Mouse (Mus musculus) telencephalon, adult 2 months (tissue): ENCODE measurements at regions not wholly inside any gene's neighbourhood (a gene's known extent, or its start where the extent isn't known, plus 50 kb on each side); places are given as distances from the start of the nearest gene placed in this dataset.

Source experiments
- DNase-seq: peaks from one replicate; pipeline ENCODE4 v3.0.0-alpha.2; 2011; ENCODE audit warnings: low read depth, low spot score

DNA sequence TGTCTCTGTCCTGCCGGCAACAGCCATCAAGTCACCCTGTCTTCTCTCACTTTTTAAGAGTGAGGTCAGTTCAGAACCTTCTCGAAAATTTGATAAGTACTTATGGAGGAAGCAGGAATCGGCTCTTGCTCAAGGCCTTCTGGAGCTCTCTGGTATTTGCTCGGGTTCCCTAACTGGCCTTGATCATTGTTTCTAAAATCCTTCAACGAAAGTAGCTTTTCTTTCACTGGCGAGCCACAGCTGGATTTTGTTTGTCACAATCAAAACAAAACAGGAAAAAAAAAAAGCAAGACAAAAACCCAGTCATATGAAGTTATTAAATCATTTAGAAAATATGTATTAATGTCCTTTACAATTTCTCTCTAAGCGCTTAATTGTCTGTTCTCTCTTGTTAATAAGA lies 156.6 kb upstream of the Tex13c2 start:
- DNase-seq: no peak

DNA sequence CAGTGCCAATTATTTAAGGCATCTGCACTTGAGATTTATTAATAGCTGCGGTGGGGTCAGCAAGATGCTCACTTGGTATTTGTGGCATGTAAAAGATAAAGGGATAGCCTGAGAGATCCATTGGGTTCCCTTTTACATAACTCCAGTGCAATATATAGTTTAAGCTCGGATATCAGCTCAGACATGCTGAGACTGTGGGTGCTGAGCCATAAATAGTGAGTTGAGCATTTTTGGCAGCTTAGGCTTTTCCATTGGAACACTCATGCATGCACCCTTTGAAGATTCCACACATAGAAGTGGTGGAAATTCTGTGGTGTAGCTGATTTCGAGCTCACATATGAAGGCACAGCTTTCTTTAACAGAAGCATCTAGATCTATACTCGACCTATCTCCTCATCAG lies 155.9 kb upstream of the Tex13c2 start:
- peak; percentile 48 for DNase-seq

DNA sequence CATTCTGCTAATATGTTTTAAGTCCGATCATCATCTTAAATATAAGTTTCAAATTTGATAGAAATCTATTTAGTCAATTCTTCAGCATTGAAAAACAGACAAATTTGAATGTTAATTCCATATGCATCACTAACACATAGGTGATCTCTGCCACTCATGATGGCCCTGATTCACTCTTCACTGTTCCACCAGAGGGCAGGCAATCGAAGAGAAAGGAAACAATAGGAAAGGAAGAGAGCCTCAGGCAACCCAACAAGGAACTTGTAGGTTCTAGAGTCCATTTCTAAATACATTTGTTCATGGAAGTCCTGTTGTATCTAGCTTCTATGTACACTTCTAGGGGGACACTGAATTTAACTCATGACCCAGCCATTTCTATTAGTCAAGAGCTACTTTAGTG lies 154.7 kb upstream of the Tex13c2 start:
- DNase-seq: no peak

DNA sequence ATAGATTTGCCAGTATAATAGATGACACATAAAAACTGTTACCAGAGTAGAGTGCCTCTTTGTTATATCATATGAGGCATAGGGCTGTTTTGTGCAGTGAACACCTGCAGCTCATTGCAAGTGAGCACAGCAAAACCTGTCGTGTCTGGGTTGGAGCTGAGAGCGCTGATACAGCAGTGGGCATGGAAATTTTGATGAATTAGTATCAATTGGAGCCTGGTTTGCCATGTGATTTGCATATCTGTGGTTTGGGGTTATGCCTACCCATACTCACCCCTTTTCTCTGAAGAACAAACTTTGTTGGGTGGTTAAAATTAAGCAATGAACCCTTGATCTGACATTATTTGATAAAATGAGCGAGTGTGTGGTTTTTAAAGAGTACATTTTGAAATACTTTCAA lies 152.7 kb upstream of the Tex13c2 start:
- no peak for DNase-seq

DNA sequence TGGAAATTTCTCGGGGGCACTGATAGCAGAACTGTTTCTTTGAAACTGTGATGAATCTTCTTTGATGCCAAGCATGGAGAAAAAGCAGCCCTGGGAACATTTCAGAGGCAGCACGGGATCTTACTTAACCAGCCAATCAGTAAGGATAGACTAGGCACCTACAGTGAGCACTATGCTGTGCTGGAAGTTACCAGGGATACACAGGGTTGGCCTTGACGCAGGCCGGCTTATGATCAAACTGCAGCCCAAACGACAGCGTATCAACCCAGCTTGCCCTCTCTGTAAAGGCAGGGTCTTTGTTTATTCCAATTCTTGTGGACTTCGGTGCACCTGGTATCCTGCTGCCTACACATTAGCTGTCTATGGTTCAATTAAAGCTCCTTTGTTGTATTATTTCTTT lies 147.1 kb upstream of the Tex13c2 start:
- DNase-seq: no peak

DNA sequence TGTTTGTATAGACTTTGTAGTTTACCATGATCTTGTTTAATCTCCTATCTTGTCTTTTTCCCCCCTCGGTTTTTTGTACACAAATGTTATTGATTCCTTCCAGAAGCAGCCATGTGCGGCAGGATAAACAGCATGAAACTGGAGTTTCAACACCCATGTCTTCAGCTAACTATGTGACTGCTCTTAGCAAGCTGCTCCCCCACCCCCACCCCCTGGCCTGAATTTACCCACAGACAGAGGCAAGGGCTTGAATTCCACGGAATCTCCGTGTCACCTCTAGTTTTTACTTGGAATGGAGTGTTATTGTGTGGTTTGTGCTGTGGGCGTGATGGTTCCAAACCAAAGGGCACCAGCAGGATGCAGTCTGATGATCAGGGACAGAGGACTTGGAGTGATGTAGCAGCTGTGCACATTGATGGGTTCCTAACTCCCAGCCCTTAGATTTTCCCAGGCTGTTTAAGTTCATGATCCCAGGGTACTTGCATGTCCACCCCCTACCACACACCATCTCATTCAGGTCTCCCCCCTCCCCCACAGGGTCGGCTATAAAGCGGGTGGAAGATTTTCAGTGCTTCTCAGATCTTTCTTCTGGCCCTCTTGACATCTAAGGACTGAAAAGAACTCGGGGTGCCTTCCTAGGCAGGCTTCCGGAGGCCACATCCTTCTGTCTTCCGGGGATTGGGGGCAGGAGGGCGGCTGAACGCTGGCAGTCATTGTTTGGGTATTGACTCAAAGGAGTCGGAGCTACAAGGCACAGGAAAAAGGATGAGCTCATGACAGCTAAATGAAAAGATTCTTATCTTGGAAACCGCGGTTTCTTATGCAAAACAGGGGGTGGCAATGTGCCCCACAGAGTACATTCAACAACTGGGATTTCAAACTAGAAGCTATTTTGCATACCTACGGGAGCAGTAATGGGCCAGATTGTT lies 146.3 kb upstream of the Tex13c2 start:
- no peak for DNase-seq

DNA sequence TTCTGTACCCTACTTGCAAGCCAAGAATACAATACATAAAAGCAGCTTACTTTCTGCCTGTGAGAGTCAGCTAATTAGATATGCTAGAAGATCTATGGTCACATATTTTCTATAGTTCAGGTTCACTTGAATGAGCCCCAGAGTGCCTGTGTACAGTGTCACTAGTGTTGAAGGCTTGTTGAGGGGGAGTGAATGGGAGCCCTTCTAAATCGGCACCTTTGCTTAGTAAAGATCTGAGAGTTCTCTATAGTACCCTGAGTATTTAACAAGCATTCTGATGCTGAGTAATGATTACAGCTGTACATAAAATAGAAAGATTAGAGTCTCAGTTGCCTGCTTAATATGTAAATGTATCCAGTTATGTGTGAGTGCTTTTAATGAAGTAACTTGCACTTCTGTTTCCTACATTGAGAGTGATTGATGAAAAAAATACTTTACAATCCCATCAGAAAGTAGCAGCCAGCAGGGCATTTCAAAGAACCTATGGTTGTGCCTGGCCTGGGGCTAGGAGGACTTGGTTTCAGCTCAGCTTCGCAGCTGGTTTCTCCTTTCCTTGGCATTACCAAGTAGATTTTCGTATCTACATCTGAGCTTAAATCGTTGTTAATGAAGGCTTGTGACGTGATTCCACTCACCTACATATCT lies 136.8 kb upstream of the Tex13c2 start:
- no peak for DNase-seq

DNA sequence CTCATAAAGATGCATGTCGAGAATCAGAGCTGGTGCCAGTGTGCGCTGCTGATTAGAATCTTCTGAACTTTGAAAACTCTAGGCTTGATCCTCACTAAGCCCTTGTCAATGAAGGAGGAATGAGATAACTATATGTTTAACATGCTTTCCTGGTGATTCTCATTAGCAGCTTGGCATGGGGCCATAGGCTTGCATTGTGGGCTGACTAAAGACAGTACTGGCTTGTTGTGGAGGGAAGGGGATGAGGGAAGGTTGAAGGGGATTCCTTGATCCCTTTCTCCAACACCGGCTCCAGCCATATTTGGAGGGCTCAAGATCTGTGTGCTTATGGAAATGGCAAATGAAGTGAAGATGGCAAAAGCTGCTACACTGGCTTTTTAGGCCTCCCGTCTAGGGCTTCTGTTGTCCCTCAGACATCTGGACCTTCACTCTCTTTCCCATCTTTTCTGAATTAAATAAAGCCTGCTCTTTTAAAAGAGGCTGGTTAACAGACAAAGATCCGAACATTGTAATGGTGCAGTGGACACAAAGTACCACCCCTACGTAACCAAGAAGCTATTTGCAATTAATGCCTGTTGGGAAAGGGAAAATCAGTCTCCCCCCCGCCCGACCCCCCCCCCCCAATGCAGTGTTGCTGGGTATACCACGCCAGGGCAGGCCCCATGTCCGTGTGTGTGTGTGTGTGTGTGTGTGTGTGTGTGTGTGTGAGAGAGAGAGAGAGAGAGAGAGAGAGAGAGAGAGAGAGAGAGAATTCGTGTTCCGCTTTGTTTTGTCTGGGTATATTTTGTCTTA lies 129.9 kb upstream of the Tex13c2 start:
- DNase-seq: no peak

DNA sequence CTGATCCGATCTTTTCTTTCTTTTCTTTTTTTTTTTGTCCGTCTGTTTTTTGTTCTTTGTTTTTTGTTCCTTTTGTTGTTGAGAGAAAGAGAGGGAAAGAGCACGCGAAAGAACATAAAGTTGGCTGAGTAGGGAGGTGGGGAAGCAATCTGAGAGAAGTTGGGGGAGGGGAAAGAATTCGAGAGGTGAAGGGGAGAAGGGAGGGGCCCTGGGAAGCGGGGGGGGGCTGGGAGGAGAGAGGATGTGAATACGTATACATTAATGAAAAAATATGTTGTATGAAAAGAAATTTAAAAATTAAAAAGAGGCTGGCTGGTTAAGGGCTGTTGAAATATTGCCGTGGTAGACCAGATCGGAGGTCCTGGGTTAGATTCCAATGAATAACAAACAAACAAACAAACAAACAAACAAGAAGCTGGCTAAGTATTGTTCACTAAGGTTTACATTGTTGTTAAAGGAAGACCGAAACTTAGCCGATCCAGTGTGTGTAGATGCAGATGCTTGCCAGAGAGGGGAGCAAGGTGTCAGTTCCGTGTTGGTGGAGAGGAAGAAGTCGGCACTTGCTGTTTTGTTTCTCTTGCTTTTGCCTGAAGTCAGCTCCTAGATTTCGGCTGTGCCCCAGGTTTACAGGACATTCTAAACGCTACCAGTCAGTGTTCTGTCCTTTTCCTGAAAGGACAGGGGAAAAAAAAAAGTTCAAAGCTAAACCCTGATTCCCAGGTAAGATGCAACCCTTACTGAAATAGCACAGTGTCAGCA lies 129.1 kb upstream of the Tex13c2 start:
- peak; percentile 4 for DNase-seq

DNA sequence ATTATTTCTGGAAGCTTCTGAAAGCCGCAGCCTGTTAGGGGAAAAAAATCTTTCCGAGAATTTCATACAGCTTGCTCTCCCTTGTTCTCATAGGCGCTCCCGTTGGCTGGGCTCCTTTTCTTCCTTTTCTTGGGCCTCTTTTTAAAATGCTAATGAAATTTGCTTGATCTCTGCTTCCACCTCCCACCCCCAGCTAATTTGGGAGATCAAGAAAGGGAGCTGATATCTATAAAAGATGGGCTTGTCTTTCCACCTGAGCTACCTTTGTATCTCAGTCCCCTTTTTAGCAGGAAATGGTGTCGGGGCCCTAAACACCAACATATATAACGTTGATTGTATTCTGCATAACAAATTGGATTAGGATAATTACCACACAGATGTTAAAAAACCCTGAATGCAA lies 128.5 kb upstream of the Tex13c2 start:
- no peak for DNase-seq

DNA sequence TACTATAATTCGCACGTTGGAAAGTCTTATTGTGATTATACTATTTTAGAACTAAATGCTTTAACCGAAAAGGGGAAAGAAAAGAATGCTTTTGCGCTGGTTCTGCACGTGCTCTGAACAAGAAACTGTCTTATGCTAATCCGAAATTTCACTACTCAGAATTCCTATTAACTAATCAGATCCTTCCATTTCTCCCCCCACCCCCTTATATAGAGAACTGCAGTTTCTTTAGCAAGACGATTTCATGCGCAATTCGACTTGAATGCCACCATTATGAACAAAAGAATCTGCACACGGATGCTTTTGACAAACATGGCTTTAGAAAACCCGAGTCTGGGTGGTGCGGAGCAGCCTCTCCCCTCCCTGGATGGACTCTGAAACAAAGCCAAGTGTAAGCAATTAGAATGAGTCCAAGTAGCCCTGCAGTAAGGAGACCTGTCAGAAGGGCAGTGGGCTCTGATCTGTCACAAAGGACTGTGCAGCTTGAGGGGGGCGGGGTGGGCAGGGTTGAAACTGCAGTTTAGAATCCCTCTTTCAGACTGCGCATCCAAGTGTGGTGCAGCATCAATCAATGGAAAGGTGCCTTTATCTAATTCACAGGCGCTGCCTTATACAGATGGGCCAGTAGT lies 128.0 kb upstream of the Tex13c2 start:
- DNase-seq: no peak

DNA sequence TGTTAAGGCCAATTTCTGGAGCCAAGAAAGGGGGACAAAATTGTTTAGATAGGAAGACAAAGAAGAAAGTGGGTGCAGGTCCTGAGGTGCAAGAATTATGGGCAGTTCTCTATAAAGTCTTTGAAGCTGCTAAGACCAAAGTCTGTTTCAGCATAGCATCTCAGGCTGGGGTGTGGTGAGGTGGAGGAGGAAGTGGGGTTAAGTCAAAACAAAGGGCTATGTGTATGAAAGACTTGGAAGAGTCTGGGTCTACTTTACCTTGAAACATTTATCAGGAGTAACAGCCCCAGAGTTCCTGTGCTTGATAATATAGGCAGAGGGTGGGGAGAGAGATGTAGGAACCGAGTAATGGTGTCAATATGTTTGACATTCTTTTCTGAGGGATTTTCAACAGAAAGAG lies 125.4 kb upstream of the Tex13c2 start:
- no peak for DNase-seq

DNA sequence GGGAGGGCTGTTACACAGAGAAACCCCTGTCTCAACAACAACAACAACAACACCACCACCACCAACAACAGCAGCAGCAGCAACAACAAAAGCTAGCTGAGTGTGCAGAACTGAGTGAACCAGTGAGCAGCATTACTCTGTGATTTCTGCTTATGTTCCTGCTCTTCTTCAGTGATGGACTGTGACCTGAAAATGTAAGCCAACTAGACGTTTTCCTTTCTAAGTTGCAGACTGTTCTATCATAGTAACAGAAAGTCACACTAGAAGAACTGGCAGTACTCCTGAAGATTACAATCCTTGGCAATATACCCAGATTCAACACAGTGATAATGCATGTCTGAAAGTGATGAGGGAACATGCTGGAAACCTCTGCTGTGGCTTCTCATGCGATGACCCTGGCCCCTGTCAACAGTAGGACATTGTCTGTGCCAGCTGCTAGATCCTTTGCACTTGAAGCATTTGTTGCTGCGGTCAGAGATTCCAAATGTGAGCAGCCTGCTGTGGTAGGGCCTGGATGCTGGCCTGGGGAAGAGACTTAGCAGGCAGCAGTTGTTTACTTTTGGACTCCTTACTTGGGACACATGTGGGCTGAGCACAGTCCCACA lies 115.6 kb upstream of the Tex13c2 start:
- peak; percentile 19 for DNase-seq

DNA sequence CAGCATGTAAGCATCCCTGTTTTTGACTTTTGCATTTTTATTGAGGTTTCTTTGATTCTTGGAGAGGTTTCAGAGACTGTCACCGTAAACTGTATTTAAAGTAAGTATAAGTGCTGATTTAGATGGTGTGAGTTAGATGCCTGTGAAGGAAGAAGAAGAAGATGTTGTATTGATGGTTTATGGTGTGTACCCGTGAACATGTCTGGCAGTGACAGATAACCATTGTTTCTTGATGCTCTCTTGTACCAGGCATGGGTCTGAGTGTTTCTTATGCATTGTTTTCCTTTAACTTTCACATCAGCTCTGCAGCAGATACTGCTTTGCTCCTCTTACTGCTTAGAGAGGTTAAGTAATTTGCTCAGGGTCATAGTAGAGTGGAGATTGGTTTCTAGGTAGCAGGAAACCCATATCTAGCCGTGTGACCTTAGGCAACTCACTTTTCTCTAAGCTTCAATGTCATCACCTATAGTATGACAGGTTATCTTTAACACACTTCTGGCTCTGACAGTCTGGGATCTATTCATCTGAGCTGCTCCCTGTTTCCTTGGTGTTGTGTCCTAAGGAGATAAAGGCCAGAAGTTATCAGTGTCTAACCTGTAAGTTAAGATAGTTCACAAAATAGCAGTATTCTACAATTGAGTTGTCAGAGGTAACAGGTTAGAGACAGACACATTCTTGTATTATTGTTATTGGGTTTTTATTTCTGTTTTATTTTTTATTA lies 95.5 kb upstream of the Tex13c2 start:
- no peak for DNase-seq

DNA sequence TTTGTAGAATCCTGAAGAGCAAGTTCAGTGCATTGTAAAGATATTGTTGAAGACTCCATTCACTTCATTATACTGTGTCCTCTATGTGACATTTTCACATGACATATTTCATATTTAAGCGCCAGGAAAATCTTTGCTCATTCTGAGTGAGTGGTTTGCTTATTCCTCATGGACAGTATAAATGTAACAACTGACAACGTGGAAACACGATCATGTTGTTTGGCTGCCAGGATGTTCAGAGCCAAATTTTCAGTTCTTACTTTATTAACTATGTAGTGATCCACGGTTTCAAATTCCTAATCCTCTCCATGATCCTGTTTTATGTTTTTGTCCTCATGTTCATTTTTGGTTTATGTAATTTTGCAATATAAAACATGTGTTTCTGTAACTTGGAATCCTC lies 93.0 kb upstream of the Tex13c2 start:
- no peak for DNase-seq

DNA sequence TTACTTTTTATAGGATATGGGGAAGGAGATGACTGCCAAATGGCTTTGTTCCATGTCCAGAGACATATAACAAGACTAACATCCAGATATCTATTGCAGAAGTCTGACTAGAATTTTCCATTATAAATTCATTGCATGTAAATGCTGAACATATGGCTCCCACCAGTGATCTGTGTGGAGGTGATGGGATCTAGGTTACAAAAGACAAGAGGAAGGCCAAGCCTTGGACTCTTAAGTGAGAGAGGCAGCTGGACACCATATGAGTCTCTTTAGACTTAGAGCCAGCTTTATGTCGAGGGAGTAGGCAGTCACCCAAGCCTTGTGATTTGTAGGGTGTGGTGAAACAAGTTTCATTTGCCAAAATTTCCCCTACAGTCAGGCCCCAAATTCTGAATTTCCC lies 90.7 kb upstream of the Tex13c2 start:
- DNase-seq: no peak

DNA sequence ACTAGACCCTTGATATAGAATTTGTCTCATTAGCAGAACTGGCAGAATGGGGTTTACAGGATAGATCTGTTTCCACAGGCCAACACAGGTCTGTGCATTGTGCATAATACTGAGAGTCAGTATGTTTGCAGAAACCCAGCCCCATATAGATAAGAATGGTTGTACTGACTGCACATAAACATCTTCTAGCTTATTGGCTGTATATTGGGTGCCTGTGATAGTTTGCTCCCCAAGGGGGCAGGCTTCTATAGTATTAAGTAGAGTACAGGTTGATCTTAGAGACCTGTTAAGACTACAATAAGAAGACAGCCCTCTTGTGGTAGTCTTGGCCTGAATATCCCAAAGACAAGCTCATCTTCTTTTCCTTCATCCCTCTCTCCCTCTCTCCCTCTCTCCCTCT lies 90.1 kb upstream of the Tex13c2 start:
- DNase-seq: no peak

DNA sequence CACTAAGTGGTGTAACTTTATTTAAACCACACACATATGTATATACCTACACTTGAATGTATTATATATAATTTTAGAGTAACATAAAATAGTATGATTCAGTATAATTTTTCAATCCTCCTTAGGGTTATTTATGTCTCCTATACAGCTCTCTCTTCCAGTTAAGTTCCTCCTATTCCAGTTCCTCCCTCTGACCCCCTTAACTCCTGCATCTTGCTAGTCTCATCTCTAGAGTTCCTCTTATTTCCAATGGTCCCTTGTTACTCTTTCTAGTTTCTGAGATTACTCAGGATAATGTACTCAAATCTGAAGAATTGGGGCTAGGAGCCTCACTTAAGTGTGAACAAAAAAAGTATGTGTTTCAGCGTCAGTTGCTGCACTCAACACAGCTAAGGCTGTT lies 88.4 kb upstream of the Tex13c2 start:
- DNase-seq: no peak

DNA sequence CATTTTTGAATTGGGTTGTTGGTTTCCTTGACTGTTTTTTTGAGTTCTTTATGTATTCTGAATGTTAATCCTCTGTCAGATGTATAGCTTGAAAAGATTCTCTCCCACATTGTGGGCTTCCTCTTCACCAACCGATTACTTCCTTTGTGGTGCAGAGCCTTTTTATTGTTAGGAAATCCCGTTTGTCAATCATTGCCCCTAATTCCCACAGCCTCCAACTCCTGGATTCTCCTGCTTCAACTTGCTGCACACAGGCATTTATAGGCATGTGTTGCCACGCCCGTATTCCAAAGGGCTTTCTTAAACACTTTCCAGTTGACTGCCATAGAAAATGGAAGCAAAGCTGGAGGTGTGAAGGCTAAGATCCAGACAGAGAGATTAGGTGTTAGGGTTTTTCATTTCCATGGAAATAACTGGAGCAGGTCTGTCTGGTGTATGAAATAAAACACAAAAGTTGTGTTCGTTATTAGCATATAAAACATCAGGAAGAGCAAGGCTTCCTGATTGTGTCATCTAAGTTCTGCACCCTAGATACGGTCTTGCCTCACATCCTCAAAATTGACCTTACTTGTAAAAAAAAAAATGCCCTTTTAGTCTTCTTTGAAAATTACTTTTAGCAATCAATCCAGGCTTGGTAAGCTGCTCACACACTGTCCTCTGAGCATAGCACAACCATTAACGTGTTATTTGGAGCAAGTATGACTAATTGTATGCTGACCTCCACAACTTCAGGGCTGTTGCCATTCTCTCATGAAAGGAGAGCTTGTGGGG lies 87.7 kb upstream of the Tex13c2 start:
- no peak for DNase-seq

DNA sequence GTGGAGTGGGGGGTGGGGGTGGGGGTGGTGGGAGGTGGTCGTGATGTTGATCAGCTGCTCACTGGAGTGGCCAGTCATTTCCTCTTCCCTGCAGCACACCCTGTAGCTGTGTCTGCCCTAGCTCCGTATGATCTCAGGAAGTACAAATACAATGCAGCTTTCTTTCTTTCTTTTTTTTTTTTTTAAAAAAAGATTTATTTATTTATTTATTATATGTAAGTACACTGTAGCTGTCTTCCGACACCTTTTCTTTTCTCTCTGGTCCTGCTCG lies 87.2 kb upstream of the Tex13c2 start:
- no peak for DNase-seq
